In the genomic region with DNA sequence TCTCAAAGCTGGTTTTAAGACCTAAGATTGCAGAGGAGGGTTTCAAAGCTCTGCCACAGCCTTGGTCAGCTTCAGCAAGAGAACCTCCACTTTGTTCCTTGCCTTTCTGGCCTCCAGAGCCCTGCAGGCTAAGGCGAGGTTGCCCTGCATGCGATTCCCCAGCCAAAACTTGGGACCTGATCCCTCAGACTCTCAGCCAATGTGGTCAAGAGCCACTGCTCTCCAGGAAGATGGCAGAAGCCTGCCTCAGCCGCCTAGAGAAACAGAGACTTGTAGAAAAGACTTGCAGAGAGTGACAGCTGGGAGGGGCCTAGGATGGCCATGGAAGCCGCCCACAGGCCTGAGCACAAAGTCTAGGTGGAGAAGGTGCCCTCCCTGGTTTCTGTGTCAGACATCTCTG, we compare ENCODE assay signal across 9 mouse cellular contexts. TPM values are rescaled to one million over a fixed set of nuclear protein-coding genes. Genes with fewer than 3 reads are reported as not detected.
A peak's percentile ranks its signal among the peaks of the same experiment; 100 is the strongest.
DNase-seq lines count a peak whose midpoint lies in the region; ATAC-seq lines count a peak whose summit lies in the region.
"Had no signal": no experiment of that assay in that cellular context is flagged by ENCODE, and none has a peak within 500 bp of the region (broad histone marks: within the 10 kb centered on the region; RNA-seq: fewer than 3 reads in every experiment).

No protein-coding gene starts in this region.

- H3K9me3 ChIP-seq in lung, embryonic 15.5 days = no peaks in the 10 kb centered on the region
- no peaks in the 10 kb centered on the region for H3K9me3 ChIP-seq in forebrain, embryonic 14.5 days (replicated peaks; ENCODE audit: control insufficient read depth, low read length)
- H3K9me3 ChIP-seq: embryonic facial prominence, embryonic 15.5 days had no signal

- H3K4me1 ChIP-seq in lung, embryonic 15.5 days = peaks cover 23% of the 10 kb centered on the region
- H3K4me1 ChIP-seq in forebrain, embryonic 14.5 days (ENCODE audit: control insufficient read depth, insufficient read depth, low read length) = peaks cover 37% of the 10 kb centered on the region

- no peaks in the 10 kb centered on the region for H3K36me3 ChIP-seq in lung, embryonic 15.5 days
- H3K36me3 ChIP-seq in forebrain, embryonic 14.5 days (ENCODE audit: control insufficient read depth, insufficient read depth, low read length) = peaks cover 7% of the 10 kb centered on the region; the same call in 1 of the 2 replicates
- H3K36me3 ChIP-seq: embryonic facial prominence, embryonic 15.5 days had no signal

- no peak for ATAC-seq in lung, embryonic 15.5 days (ENCODE audit: borderline replicate concordance, extremely low read depth, low FRiP score, low TSS enrichment)
- no peak for ATAC-seq in forebrain, embryonic 14.5 days

- no peak overlapping the region for H3K9ac ChIP-seq in lung, embryonic 15.5 days
- peak overlapping the region; percentile 76 for H3K9ac ChIP-seq in forebrain, embryonic 14.5 days (ENCODE audit: low read length)
- H3K9ac ChIP-seq: embryonic facial prominence, embryonic 15.5 days had no signal

- no peak for DNase-seq in lung, postnatal 14 days
- peak; percentile 50 to 65 for DNase-seq in cerebellum, postnatal 25 days
- no peak for DNase-seq in forebrain, embryonic 14.5 days (ENCODE audit: low spot score)
- peak; percentile 52 to 64 for DNase-seq in kidney, postnatal 36 days
- DNase-seq in ovary, postnatal 10 days (ENCODE audit: low spot score) = no peak
- DNase-seq in heart, postnatal 10 days = no peak
- DNase-seq: right cerebral cortex, postnatal 25 days had no signal

- H3K27ac ChIP-seq in lung, embryonic 15.5 days = no peak overlapping the region
- H3K27ac ChIP-seq in forebrain, embryonic 14.5 days (ENCODE audit: low read depth, low read length) = no peak overlapping the region
- H3K27ac ChIP-seq: embryonic facial prominence, embryonic 15.5 days had no signal

- 73% methylated on average over 4 of the region's 4 CpGs for WGBS in lung, embryonic 15.5 days
- WGBS in forebrain, embryonic 14.5 days = 70% methylated on average over 4 of the region's 4 CpGs

- no peak overlapping the region for H3K4me3 ChIP-seq in lung, embryonic 15.5 days
- no peak overlapping the region for H3K4me3 ChIP-seq in forebrain, embryonic 14.5 days (ENCODE audit: low read depth, low read length)

- peak overlapping the region; percentile 83; the same call in 1 of the 2 replicates for H3K4me2 ChIP-seq in lung, embryonic 15.5 days
- H3K4me2 ChIP-seq in forebrain, embryonic 14.5 days (ENCODE audit: low read length) = peak overlapping the region; percentile 75

- intact Hi-C loops in heart, postnatal 10 days (cut with DNase I) = no loop called here

- peaks cover 4% of the 10 kb centered on the region; the same call in 1 of the 2 replicates for H3K27me3 ChIP-seq in lung, embryonic 15.5 days
- H3K27me3 ChIP-seq in forebrain, embryonic 14.5 days (replicated peaks; ENCODE audit: control insufficient read depth, insufficient read depth, low read length) = no peaks in the 10 kb centered on the region

RNA-seq across cellular contexts. Expression of a gene that starts 1.4 kb away (rescaled TPM):
- 11.5 and 12.0 TPM in 2 replicates for polyA plus RNA-seq in lung, embryonic 15.5 days (2015; fragmentation: Nextera tagmentation; extraction: Ambion mirVana)
- 85.2 and 130 TPM in 2 replicates for polyA plus RNA-seq in forebrain, embryonic 14.5 days (2014; fragmentation: Nextera tagmentation; extraction: Ambion mirVana)
- 10 to 100 TPM; 56.4 to 88.8 TPM for total RNA-seq in heart, postnatal 10 days (2021)

Comparison
In these comparisons a context has a peak if more than half of its experiments do, and no peak if none do; other contexts are left out.
1. DNase-seq: peak in cerebellum, postnatal 25 days (2 of 2) and kidney, postnatal 36 days (2 of 2); none in lung, postnatal 14 days (single experiment), forebrain, embryonic 14.5 days (single experiment), ovary, postnatal 10 days (single experiment) and heart, postnatal 10 days (0 of 2).